10 mouse cellular contexts compared by ENCODE assay signal in genomic region chr3:154896737-154897136, GRCm38 (mm10).
A peak's percentile ranks its signal among the peaks of the same experiment; 100 is the strongest.
DNase-seq lines count a peak whose midpoint lies in the region; ATAC-seq and TF ChIP-seq lines count a peak whose summit lies in the region.
"Had no signal": no experiment of that assay in that cellular context is flagged by ENCODE, and none has a peak within 500 bp of the region (broad histone marks: within the 10 kb centered on the region; RNA-seq: fewer than 3 reads in every experiment).

No protein-coding gene starts in this region.

- no peak overlapping the region for H3K27ac ChIP-seq in gastrocnemius, adult 2 months
- no peak overlapping the region for H3K27ac ChIP-seq in midbrain, embryonic 10.5 days (replicated peaks)
- H3K27ac ChIP-seq in midbrain, embryonic 16.5 days (ENCODE audit: low read length), result no peak overlapping the region
- H3K27ac ChIP-seq: embryonic facial prominence, embryonic 15.5 days had no signal

- no peak for ATAC-seq in midbrain, embryonic 16.5 days
- peak; percentile 90 for ATAC-seq in megakaryocyte-erythroid progenitor cell, adult 5-6 weeks (replicated peaks; ENCODE audit: low FRiP score, low TSS enrichment, poor library complexity, severe bottlenecking)

- no peaks in the 10 kb centered on the region for H3K27me3 ChIP-seq in midbrain, embryonic 10.5 days (ENCODE audit: low read depth, poor library complexity, severe bottlenecking)
- H3K27me3 ChIP-seq in midbrain, embryonic 16.5 days (ENCODE audit: control insufficient read depth, insufficient read depth, low read depth, low read length), result no peaks in the 10 kb centered on the region
- H3K27me3 ChIP-seq: embryonic facial prominence, embryonic 15.5 days had no signal

- WGBS in midbrain, embryonic 10.5 days, result 63% methylated on average over 7 of the region's 7 CpGs
- 73% methylated on average over 7 of the region's 7 CpGs for WGBS in midbrain, embryonic 16.5 days

- DNase-seq in gastrocnemius, adult 2 months, result no peak
- DNase-seq in gastrocnemius, postnatal 14 days, result no peak
- DNase-seq in midbrain, embryonic 10.5 days (ENCODE audit: low spot score), result peak; percentile 19
- peak; percentile 48 for DNase-seq in adrenal gland, postnatal 10 days
- DNase-seq in left cerebral cortex, postnatal 25 days (ENCODE audit: low spot score in 2 of 2), result no peak
- DNase-seq in gastrocnemius, postnatal 25 days, result no peak

- no peaks in the 10 kb centered on the region for H3K9me3 ChIP-seq in midbrain, embryonic 10.5 days (replicated peaks)
- H3K9me3 ChIP-seq in midbrain, embryonic 16.5 days (replicated peaks; ENCODE audit: control insufficient read depth, low read length, poor library complexity, severe bottlenecking), result no peaks in the 10 kb centered on the region
- H3K9me3 ChIP-seq: embryonic facial prominence, embryonic 15.5 days had no signal

- no peak overlapping the region for H3K4me3 ChIP-seq in gastrocnemius, adult 2 months
- H3K4me3 ChIP-seq in midbrain, embryonic 10.5 days, result no peak overlapping the region
- no peak overlapping the region for H3K4me3 ChIP-seq in midbrain, embryonic 16.5 days (ENCODE audit: low read depth, low read length)
- H3K4me3 ChIP-seq: embryonic facial prominence, embryonic 15.5 days; myocyte had no signal

- H3K4me1 ChIP-seq in midbrain, embryonic 10.5 days, result no peaks in the 10 kb centered on the region
- no peaks in the 10 kb centered on the region for H3K4me1 ChIP-seq in midbrain, embryonic 16.5 days (ENCODE audit: control insufficient read depth, insufficient read depth, low read length)
- H3K4me1 ChIP-seq: embryonic facial prominence, embryonic 15.5 days had no signal

- no peaks in the 10 kb centered on the region for H3K36me3 ChIP-seq in midbrain, embryonic 10.5 days
- H3K36me3 ChIP-seq in midbrain, embryonic 16.5 days (ENCODE audit: control insufficient read depth, insufficient read depth, low read length), result no peaks in the 10 kb centered on the region
- H3K36me3 ChIP-seq: embryonic facial prominence, embryonic 15.5 days had no signal

- TF ChIP-seq CTCF in gastrocnemius, adult 2 months (IDR thresholded peaks at IDR 0.05), result peak; percentile 40

- intact Hi-C loops in gastrocnemius, adult 2 months (cut with DNase I), result no loop called here
- intact Hi-C loops in gastrocnemius, postnatal 14 days (cut with DNase I; ENCODE audit: low total_unique reads), result no loop called here
- intact Hi-C loops in left cerebral cortex, postnatal 25 days (cut with DNase I), result no loop called here

- no peak overlapping the region for H3K4me2 ChIP-seq in midbrain, embryonic 16.5 days (ENCODE audit: low read length)
- H3K4me2 ChIP-seq: embryonic facial prominence, embryonic 15.5 days had no signal

- no peak overlapping the region for H3K9ac ChIP-seq in midbrain, embryonic 16.5 days (ENCODE audit: low read depth, low read length)
- H3K9ac ChIP-seq: embryonic facial prominence, embryonic 15.5 days had no signal

Comparison
In these comparisons a context has a peak if more than half of its experiments do, and no peak if none do; other contexts are left out.
1. DNase-seq: peak in midbrain, embryonic 10.5 days (single experiment) and adrenal gland, postnatal 10 days (single experiment); none in gastrocnemius, adult 2 months (single experiment), gastrocnemius, postnatal 14 days (single experiment), left cerebral cortex, postnatal 25 days (0 of 2) and gastrocnemius, postnatal 25 days (single experiment).